Mouse (Mus musculus): Measurements from ENCODE around the gene Cd2bp2. TPM values are rescaled to one million over a fixed set of nuclear protein-coding genes. Genes with fewer than 3 reads are reported as not detected.

Gene Cd2bp2
- 86.2 and 92.9 TPM in 2 replicates for polyA plus RNA-seq (2016; fragmentation: Nextera tagmentation; extraction: Ambion mirVana)

- Histone ChIP-seq H3K27me3 (no peaks in the 10 kb centered on the region), H3K4me3 (peak within 1 kb of the TSS; percentile 79), H3K9ac (peak within 1 kb of the TSS; percentile 86), H3K4me1 (peaks cover 25% of the 10 kb centered on the region), H3K36me3 (peaks cover 72% of the 10 kb centered on the region), H3K27ac (peak within 1 kb of the TSS; percentile 90), H3K4me2 (replicated peaks) (peak within 1 kb of the TSS; percentile 93), H3K9me3 (replicated peaks) (no peaks in the 10 kb centered on the region)
- under 1% methylated on average over 51 of the region's 51 CpGs for WGBS
- ATAC-seq (ENCODE audit: low FRiP score), result peak; percentile 97
Observed at GRCm38 (mm10) chr7:127195544-127196295, at the start of gene Cd2bp2. Gene Cd2bp2 (minus strand): TSS chr7:127196050.

GRCm38 (mm10) chr7:127244658-127245510 is 49.0 kb upstream of the Cd2bp2 start:
- Histone ChIP-seq H3K4me2 (replicated peaks) (peak overlapping the region; percentile 88), H3K4me1 (peaks cover 25% of the 10 kb centered on the region), H3K9me3 (replicated peaks) (no peaks in the 10 kb centered on the region), H3K27me3 (no peaks in the 10 kb centered on the region), H3K9ac (peak overlapping the region; percentile 91), H3K27ac (peak overlapping the region; percentile 84), H3K36me3 (peaks cover 18% of the 10 kb centered on the region; the same call in 1 of the 2 replicates), H3K4me3 (peak overlapping the region; percentile 83)
- ATAC-seq (ENCODE audit: low FRiP score), result peak; percentile 78
- WGBS, result 13% methylated on average over 32 of the region's 33 CpGs

GRCm38 (mm10) chr7:127243870-127244657 is 48.2 kb upstream of the Cd2bp2 start, which contains the start of gene Zfp771:
Gene Zfp771 (plus strand): TSS chr7:127244274.
- Histone ChIP-seq H3K9ac (peak within 1 kb of the TSS; percentile 91), H3K27ac (peak within 1 kb of the TSS; percentile 84), H3K36me3 (peaks cover 12% of the 10 kb centered on the region), H3K4me2 (replicated peaks) (peak within 1 kb of the TSS; percentile 88), H3K4me3 (peak within 1 kb of the TSS; percentile 83), H3K27me3 (no peaks in the 10 kb centered on the region), H3K4me1 (peaks cover 25% of the 10 kb centered on the region), H3K9me3 (replicated peaks) (no peaks in the 10 kb centered on the region)
- WGBS, result under 1% methylated on average over 50 of the region's 56 CpGs
- peak; percentile 97 for ATAC-seq (ENCODE audit: low FRiP score)

DNA sequence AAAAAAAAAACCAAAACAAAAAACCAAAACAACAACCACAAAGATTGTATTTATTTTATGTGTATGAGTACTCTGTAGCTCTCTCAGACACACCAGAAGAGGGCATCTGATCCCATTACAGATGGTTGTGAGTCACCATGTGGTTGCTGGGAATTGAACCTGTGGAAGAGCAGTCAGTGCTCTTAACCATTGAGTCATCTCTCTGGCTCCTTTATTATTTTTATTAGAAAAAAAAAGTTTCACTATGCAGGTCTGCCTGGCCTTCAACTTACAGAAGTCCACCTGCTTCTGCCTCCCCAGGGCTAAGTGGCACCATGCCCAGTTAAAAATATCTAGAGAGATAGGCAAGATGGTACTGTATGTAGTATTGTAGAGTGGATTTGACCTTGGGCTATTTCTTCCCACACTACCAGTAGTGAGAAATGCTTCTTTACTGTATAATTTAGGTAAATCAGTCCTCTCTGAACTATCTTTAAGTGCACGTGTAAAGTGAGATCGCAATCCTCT is 47.6 kb upstream of the Cd2bp2 start:
- peaks cover 25% of the 10 kb centered on the region for H3K4me1 ChIP-seq
- no peaks in the 10 kb centered on the region for H3K9me3 ChIP-seq (replicated peaks)
- peak overlapping the region; percentile 83 for H3K4me3 ChIP-seq
- H3K36me3 ChIP-seq, result peaks cover 19% of the 10 kb centered on the region
- H3K4me2 ChIP-seq (replicated peaks), result peak overlapping the region; percentile 88
- peak overlapping the region; percentile 84 for H3K27ac ChIP-seq
- peak overlapping the region; percentile 91; the same call in 1 of the 2 replicates for H3K9ac ChIP-seq
- ATAC-seq (ENCODE audit: low FRiP score), result no peak
- WGBS, result 49% methylated on average over 2 of the region's 2 CpGs
- H3K27me3 ChIP-seq, result no peaks in the 10 kb centered on the region

DNA sequence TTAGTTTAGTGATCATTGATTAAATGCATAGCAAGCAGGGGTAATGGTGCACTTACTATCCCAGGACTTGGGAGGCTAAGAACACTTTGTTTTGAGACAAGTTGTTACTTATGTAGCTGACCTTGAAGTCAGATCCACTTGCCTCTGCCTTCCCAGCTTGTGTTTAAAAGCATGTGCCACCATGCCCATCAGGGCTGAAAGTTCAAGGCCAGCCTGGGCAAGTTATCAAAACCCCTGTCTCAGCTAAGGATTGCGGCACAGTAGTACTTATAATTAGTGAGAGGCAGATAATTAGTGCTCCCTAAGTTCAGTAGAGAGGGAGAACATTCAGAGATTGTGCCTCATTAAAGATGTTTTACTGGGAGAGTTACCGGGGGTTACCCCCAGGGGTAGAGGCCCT is 38.9 kb upstream of the Cd2bp2 start:
- no peak overlapping the region for H3K27ac ChIP-seq
- peak overlapping the region; percentile 86; the same call in 1 of the 2 replicates for H3K4me3 ChIP-seq
- 91% methylated on average over 2 of the region's 2 CpGs for WGBS
- no peak for ATAC-seq (ENCODE audit: low FRiP score)
- H3K27me3 ChIP-seq, result no peaks in the 10 kb centered on the region
- H3K9ac ChIP-seq, result no peak overlapping the region
- H3K4me2 ChIP-seq (replicated peaks), result peak overlapping the region; percentile 57
- no peaks in the 10 kb centered on the region for H3K9me3 ChIP-seq (replicated peaks)
- peaks cover 30% of the 10 kb centered on the region for H3K4me1 ChIP-seq
- H3K36me3 ChIP-seq, result peaks cover 59% of the 10 kb centered on the region

GRCm38 (mm10) chr7:127233765-127234164 is 37.9 kb upstream of the Cd2bp2 start:
- Histone ChIP-seq H3K4me3 (peak overlapping the region; percentile 86), H3K36me3 (peaks cover 64% of the 10 kb centered on the region), H3K27ac (peak overlapping the region; percentile 98), H3K4me1 (peaks cover 31% of the 10 kb centered on the region), H3K27me3 (no peaks in the 10 kb centered on the region), H3K9me3 (replicated peaks) (no peaks in the 10 kb centered on the region), H3K9ac (peak overlapping the region; percentile 94), H3K4me2 (replicated peaks) (peak overlapping the region; percentile 57)
- ATAC-seq (ENCODE audit: low FRiP score), result no peak
- 6% methylated on average over 9 of the region's 9 CpGs for WGBS

GRCm38 (mm10) chr7:127233368-127233749 is 37.5 kb upstream of the Cd2bp2 start:
- H3K4me3 ChIP-seq, result peak overlapping the region; percentile 86
- no peaks in the 10 kb centered on the region for H3K27me3 ChIP-seq
- peak overlapping the region; percentile 94 for H3K9ac ChIP-seq
- H3K4me2 ChIP-seq (replicated peaks), result peak overlapping the region; percentile 57
- peaks cover 60% of the 10 kb centered on the region for H3K36me3 ChIP-seq
- peak; percentile 63 for ATAC-seq (ENCODE audit: low FRiP score)
- H3K9me3 ChIP-seq (replicated peaks), result no peaks in the 10 kb centered on the region
- H3K4me1 ChIP-seq, result peaks cover 31% of the 10 kb centered on the region
- H3K27ac ChIP-seq, result peak overlapping the region; percentile 98
- WGBS, result under 1% methylated on average over 27 of the region's 27 CpGs

GRCm38 (mm10) chr7:127232622-127233367 is 36.9 kb upstream of the Cd2bp2 start, which contains the start of the genes Zfp553 and Sept1:
Gene Zfp553 (plus strand): TSS chr7:127233061.
Gene Sept1 (minus strand): TSS chr7:127233130.
- H3K27me3 ChIP-seq, result no peaks in the 10 kb centered on the region
- H3K27ac ChIP-seq, result peak within 1 kb of the TSS; percentile 98
- ATAC-seq (ENCODE audit: low FRiP score), result peak; percentile 91
- H3K4me3 ChIP-seq, result peak within 1 kb of the TSS; percentile 86
- peak within 1 kb of the TSS; percentile 94 for H3K9ac ChIP-seq
- peak within 1 kb of the TSS; percentile 57 for H3K4me2 ChIP-seq (replicated peaks)
- H3K9me3 ChIP-seq (replicated peaks), result no peaks in the 10 kb centered on the region
- under 1% methylated on average over 64 of the region's 64 CpGs for WGBS
- peaks cover 31% of the 10 kb centered on the region for H3K4me1 ChIP-seq
- H3K36me3 ChIP-seq, result peaks cover 55% of the 10 kb centered on the region

- Histone ChIP-seq H3K4me2 (replicated peaks) (peak overlapping the region; percentile 57), H3K27ac (peak overlapping the region; percentile 98), H3K4me3 (peak overlapping the region; percentile 86), H3K4me1 (peaks cover 31% of the 10 kb centered on the region), H3K9ac (peak overlapping the region; percentile 94), H3K27me3 (no peaks in the 10 kb centered on the region), H3K36me3 (peaks cover 47% of the 10 kb centered on the region), H3K9me3 (replicated peaks) (no peaks in the 10 kb centered on the region)
- no peak for ATAC-seq (ENCODE audit: low FRiP score)
- WGBS, result 6% methylated on average over 20 of the region's 20 CpGs
Observed at GRCm38 (mm10) chr7:127231826-127232621, 36.2 kb upstream of the Cd2bp2 start.

DNA sequence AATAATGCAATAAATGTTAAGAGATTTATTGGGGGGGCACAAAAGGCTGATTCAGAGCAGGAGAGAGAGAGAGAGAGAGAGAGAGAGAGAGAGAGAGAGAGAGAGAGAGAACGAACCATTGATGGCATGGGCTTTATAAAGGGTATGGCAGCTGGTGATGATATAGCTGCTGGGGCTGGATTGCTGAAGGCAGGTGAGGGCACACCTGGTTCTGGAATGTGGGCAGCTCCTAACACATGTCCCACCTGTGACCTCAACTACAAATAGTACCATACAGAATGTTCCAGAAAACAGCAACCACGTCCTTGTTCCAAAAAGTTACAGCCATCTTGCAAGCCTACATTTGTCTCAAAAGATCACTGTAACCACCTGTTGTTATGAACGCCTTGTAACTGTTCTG is 35.5 kb upstream of the Cd2bp2 start:
- Histone ChIP-seq H3K27ac (no peak overlapping the region; the same call in 1 of the 2 replicates), H3K9me3 (replicated peaks) (no peaks in the 10 kb centered on the region), H3K9ac (peak overlapping the region; percentile 94), H3K4me3 (peak overlapping the region; percentile 86), H3K36me3 (peaks cover 40% of the 10 kb centered on the region), H3K27me3 (no peaks in the 10 kb centered on the region), H3K4me1 (peaks cover 31% of the 10 kb centered on the region), H3K4me2 (replicated peaks) (peak overlapping the region; percentile 57)
- ATAC-seq (ENCODE audit: low FRiP score), result no peak
- 77% methylated on average over 3 of the region's 3 CpGs for WGBS
